Mouse (Mus musculus): ENCODE measurements around the gene Slit1.
A peak's percentile ranks its signal among the peaks of the same experiment; 100 is the strongest.

Slit1 gene

GRCm38 (mm10) chr19:41685453-41686086 is 57.9 kb downstream of the Slit1 start:
- DNase-seq, result no peak

DNA sequence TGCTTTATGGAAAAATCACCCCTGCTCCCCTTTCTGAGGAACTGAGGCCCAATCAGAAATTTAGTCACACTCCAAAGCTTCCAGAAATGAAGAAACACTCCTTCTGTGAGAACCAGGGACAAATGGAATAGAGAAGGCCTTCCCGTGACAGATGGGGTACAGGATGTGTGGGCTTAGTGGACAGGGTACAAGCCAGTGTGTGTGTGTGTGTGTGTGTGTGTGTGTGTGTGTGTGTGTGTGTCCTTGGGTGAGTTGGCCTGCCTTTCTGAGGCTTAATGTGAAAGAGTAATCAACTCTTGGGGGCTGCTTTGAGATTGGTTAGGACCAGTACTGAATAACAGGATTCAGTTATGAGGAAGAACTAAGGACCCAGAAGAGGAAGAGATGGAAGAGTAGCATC is 58.6 kb downstream of the Slit1 start:
- no peak for DNase-seq

DNA sequence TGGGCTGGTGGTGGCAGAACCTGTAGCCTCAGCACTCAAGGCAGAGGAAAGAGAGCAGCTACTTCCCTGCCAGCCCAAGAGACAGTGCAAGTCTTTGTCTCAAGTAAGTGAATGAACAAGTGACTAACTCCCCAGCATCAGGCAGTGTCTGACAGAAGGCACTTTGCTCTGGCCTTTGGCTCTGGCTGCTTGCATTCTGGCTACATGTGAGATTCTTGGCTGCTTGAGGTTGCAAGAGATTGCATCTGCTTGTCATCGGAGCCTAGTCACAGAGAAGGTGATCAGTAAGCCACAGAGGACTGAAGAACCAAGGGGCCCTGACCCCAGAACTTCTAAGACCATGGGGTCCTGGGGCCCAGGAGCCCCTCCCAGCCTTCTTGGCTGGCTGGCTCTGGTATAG is 59.5 kb downstream of the Slit1 start:
- DNase-seq, result no peak

DNA sequence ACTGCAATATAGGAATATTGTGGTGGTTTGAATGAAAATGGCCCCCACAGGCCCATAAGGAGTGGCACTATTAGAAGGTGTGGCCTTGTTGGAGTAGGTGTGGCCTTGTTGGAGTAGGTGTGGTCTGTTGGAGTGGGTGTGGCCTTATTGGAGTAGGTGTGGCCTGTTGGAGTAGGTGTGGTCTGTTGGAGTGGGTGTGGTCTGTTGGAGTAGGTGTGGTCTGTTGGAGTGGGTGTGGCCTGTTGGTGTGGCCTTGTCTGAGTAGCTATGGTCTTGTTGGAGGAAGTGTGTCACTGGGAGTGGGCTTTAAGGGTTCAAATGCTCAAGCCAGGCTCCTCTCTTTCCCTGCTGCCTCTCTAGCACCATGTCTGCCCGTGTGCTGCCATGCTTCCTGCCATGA is 63.2 kb downstream of the Slit1 start:
- DNase-seq, result no peak

GRCm38 (mm10) chr19:41679028-41679427 is 64.4 kb downstream of the Slit1 start:
- no peak for DNase-seq

DNA sequence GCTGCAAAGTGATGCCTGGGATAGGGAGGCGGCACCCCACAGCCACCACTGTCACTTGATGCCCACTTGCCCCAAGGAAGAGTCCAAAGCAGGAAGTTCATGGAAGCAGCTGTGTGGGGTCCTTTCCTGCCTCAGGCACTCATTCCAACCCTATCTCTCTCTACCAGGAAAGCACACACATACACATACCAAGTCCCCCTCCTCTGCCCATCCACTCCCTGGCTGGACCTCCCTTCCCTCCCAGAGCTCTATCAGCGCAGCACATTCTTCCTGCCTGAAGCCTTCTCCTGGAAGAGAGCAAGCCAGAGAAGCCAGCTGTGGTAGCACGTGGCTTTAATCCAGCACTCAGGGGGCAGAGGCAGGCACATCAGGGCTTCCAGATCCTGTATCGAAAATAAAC is 65.9 kb downstream of the Slit1 start:
- DNase-seq, result no peak

GRCm38 (mm10) chr19:41675583-41675982 is 67.9 kb downstream of the Slit1 start:
- no peak for DNase-seq

DNA sequence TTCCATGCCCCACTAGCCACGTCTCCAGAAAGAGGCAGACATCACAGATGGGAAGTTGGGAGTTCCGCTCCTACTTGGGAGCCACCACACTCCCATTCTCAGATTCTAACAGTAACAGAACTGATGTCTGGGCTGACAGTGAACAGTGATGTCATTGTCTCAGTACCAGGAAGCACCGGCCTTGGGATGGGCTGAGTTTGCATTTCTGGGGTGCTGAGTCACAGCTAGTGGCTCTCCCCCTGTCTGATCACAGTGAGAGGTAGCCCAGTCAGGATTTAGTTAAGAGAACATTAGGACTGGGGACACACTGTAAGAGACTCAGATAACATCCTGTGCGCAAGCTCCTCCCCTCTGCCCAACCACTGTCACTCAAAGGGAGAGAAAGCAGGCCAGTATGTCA is 69.1 kb downstream of the Slit1 start:
- DNase-seq, result no peak

GRCm38 (mm10) chr19:41672836-41673235 is 70.6 kb downstream of the Slit1 start:
- DNase-seq, result no peak

GRCm38 (mm10) chr19:41670931-41671330 is 72.5 kb downstream of the Slit1 start:
- no peak for DNase-seq

DNA sequence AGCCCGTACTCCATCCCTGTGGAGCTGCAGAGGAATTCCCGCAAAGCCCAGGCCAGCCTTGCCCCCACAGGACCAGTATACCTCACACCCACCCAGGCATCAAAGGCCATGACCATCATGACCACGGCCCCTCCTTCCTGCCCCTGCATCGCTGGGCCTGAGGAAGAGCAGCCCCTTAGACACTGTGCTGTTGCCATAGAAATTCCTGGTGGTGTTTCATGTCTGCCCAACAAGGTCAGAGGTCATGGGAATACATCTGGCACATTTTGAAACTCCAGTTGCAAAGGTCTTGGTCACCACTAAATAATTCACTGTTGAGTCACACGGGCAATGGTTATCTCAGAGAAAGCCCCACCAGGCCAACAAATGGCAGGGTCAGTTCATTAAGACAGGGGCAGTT is 73.0 kb downstream of the Slit1 start:
- no peak for DNase-seq

DNA sequence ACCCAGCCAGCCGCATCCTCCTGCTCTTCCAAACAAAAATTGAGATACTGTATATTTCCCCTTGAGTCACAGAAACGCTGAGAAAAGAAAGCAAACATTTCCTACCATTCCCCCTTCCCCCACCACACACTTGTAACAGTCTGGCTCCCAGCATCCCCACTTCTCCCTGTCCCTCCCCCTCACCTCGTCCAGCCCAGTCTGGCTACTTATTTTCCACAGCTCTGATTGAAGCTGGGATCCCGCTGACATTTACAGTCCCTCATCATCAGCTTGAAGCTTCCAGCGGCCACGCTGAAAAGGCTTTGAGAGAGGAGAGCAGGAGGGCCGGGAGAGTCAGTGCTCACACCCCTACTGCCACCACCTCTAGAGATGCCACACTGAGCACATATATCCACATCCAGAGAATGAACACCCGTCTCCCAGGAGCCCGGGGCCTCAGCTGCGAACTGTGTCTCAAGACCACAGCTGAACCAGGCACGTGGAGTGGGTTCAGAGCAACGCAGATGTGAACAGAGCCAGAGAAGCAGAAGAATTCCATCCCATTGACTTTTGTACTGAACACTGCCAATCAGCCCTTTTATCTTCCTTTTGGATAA is 73.6 kb downstream of the Slit1 start:
- DNase-seq, result no peak

DNA sequence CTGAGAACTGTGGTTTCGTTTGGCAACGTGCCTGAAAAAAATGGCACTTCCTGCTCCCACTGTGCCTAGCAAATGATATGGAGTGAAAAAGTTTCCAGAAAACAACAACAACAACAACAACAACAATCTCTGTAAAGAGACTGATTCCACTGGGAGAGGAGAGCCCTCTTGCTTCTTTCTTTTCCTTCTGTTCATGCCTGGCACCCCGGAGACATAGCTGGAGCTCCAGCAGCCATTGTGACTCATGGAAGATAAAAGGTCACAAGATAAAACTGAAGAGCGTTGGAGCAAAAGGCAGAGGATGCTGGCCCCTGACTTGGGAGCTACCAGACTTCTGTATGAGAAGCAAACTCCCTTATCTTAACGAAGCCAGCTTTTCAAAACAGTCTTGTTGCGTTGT is 75.9 kb downstream of the Slit1 start:
- DNase-seq, result no peak

- DNase-seq, result no peak
These were observed 77.5 kb downstream of the Slit1 start for GRCm38 (mm10) chr19:41665941-41666340.

DNA sequence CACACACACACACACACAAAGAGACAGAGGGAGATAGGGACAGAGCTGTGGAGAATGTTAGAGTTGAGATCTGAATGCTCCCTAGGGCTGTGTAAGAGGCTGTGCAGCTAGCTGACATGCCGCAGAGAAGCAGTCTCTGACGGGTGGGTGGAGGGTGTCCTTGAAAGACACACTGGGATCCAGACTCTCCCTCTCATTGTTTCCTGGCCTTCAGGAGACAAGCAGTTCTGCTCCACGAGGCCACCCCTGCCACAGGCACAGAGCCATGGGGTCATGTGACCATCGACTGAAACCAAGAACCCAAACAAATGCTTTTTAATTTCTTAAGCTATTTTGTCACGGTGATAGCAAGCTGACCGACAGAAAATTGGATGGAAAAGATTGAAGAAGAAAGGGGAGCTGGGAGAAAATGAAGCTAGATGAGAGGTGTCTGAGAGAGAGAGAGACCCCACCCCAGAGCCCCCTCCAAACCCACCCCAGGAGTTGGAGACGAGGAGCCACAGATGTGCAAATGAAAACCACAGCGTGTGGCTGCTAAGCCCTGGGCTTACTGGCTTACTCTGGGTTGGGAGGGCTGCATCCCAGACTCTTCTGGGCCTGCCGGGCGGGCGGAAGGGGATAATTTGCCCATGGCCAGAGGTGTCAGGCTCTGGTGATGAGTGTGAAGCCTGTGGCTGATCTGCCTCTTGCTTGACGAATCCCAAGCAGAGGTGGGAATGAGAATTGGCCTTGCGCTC is 79.8 kb downstream of the Slit1 start:
- no peak for DNase-seq

DNA sequence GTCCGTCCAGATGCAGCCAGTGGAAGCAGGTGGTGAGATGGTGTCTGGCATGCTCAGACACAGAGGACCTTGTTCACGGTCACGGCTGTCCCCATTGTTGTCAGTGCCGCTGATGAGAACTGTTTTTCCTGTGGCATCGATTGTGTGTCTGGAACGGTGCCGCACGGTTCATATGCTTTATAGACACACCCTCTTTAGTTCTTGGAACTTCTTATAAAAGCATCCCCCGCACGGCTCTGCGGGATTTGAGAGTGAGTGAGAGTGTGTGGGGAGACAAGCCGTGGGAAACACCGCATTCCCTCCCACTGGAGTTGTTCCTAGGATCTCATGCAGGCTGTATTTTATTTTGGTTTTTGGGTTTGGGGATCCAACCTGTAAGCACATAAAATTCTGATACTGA is 82.0 kb downstream of the Slit1 start:
- no peak for DNase-seq

GRCm38 (mm10) chr19:41660999-41661374 is 82.5 kb downstream of the Slit1 start:
- DNase-seq, result no peak

GRCm38 (mm10) chr19:41660294-41660998 is 83.0 kb downstream of the Slit1 start:
- no peak for DNase-seq

DNA sequence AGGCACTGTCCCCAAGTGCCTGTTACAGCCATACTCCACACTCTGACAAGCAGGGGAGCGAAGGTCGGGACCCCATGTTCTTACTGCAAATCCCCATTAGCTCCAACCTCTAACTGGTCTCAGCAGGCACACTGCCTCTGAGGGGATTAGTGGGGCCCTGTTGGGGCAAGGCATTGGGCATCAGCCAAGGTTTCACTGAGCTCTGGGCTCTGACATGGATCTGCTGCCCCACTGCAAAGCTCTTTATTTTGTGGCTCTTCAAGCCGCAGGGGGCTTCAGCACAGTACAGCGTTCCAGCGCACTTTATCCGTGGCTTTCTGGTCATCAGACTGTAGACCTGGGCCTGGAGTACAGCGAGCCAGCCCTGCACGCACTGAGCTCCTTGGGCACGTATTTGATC is 86.0 kb downstream of the Slit1 start:
- no peak for DNase-seq

DNA sequence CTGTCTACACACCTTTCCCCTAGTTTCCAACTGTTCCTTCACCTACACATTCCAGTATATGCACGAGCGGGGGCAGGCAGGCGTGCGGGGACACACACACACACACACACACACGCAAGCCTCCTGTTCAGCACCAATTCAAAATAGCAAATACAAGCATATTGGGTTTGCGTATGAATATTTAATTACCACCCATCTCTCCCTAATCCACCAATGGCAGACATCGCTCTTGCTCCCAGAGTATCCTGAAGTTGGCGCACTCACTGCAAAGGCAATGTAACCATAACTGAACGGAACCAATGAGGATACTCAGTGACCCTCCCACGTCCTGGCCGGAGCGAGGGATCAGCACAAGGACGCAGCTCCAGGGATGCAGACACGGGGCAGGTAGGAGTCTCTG is 86.8 kb downstream of the Slit1 start:
- DNase-seq, result no peak

- DNase-seq, result peak; percentile 39 to 45
These were observed 87.5 kb downstream of the Slit1 start for GRCm38 (mm10) chr19:41655970-41656369.

- no peak for DNase-seq
These were observed 88.2 kb downstream of the Slit1 start for GRCm38 (mm10) chr19:41655089-41655783.

- DNase-seq, result no peak
These were observed 91.5 kb downstream of the Slit1 start for GRCm38 (mm10) chr19:41651967-41652366.
